Mouse (Mus musculus) bone marrow macrophage, adult 2 months (primary cell): ENCODE data around the gene Gm49776. TPM values are rescaled to one million over a fixed set of nuclear protein-coding genes. Genes with fewer than 3 reads are reported as not detected.

Source experiments
- H3K27ac ChIP-seq: 2 replicates; pipeline ENCODE4 v1.5.1; 2012; ENCODE audit warnings: low read depth, low read length; ENCODE audit not compliant: insufficient read depth
- H3K4me1 ChIP-seq: 2 replicates; pipeline ENCODE4 v1.6.1; 2012; ENCODE audit warnings: low read length; ENCODE audit not compliant: control insufficient read depth, insufficient read depth
- H3K4me3 ChIP-seq: 2 replicates; pipeline ENCODE4 v1.5.1; 2012; ENCODE audit warnings: mild to moderate bottlenecking, low read length, moderate library complexity; ENCODE audit not compliant: insufficient read depth
- CTCF ChIP-seq: IDR thresholded peaks from 2 replicates; pipeline ENCODE4 v1.5.1; 2012; ENCODE audit warnings: low read depth, mild to moderate bottlenecking, low read length, moderate library complexity
- POLR2A ChIP-seq: IDR thresholded peaks from 2 replicates; pipeline ENCODE4 v1.6.1; 2012; ENCODE audit warnings: mild to moderate bottlenecking, low read depth, low read length, borderline replicate concordance
- polyA plus RNA-seq: library from polyadenylated mRNA; stranded (reverse); fragments of >200 nt; gene quantifications from 2 replicates; pipeline ENCODE4 v1.2.4, GENCODE M21; 2012; ENCODE audit not compliant: missing spikeins, insufficient read depth, insufficient read length

Gene Gm49776
- polyA plus RNA-seq, 1 experiment: 5.3 TPM

- no peak within 1 kb of the TSS for H3K27ac ChIP-seq
- TF ChIP-seq POLR2A: no peak
- TF ChIP-seq CTCF: no peak
- H3K4me1 ChIP-seq: peaks cover 8% of the 10 kb centered on the region; the same call in 1 of the 2 replicates
- H3K4me3 ChIP-seq: peak within 1 kb of the TSS; percentile 73
These were observed 23.3 kb downstream of the Gm49776 start, which contains the start of gene Zdhhc8 for GRCm38 (mm10) chr16:18234671-18235388. TSS of gene Zdhhc8 (minus strand) at chr16:18235136.

GRCm38 (mm10) chr16:18233919-18234670 is 24.0 kb downstream of the Gm49776 start:
- H3K27ac ChIP-seq: no peak overlapping the region
- no peak for TF ChIP-seq POLR2A
- no peak for TF ChIP-seq CTCF

GRCm38 (mm10) chr16:18233451-18233850 is 24.7 kb downstream of the Gm49776 start:
- no peak overlapping the region for H3K27ac ChIP-seq
- peaks cover 10% of the 10 kb centered on the region; the same call in 1 of the 2 replicates for H3K4me1 ChIP-seq
- H3K4me3 ChIP-seq: no peak overlapping the region
- no peak for TF ChIP-seq POLR2A
- no peak for TF ChIP-seq CTCF

More at GRCm38 (mm10) chr16:18233919-18234670, 24.0 kb downstream of the Gm49776 start:
- H3K4me3 ChIP-seq: peak overlapping the region; percentile 73
- peaks cover 10% of the 10 kb centered on the region; the same call in 1 of the 2 replicates for H3K4me1 ChIP-seq

- H3K4me1 ChIP-seq: peaks cover 10% of the 10 kb centered on the region; the same call in 1 of the 2 replicates
- TF ChIP-seq POLR2A (no peak), CTCF (no peak)
- H3K27ac ChIP-seq: no peak overlapping the region
- H3K4me3 ChIP-seq: no peak overlapping the region
These were observed 26.7 kb downstream of the Gm49776 start for GRCm38 (mm10) chr16:18231451-18231850.

- H3K4me3 ChIP-seq: no peak overlapping the region
- TF ChIP-seq CTCF (no peak), POLR2A (no peak)
- no peak overlapping the region for H3K27ac ChIP-seq
- peaks cover 10% of the 10 kb centered on the region; the same call in 1 of the 2 replicates for H3K4me1 ChIP-seq
These were observed 27.1 kb downstream of the Gm49776 start for GRCm38 (mm10) chr16:18231047-18231446.

GRCm38 (mm10) chr16:18230617-18231016 is 27.5 kb downstream of the Gm49776 start:
- TF ChIP-seq POLR2A (no peak), CTCF (no peak)
- H3K27ac ChIP-seq: no peak overlapping the region
- no peak overlapping the region for H3K4me3 ChIP-seq
- peaks cover 10% of the 10 kb centered on the region; the same call in 1 of the 2 replicates for H3K4me1 ChIP-seq

- peaks cover 10% of the 10 kb centered on the region; the same call in 1 of the 2 replicates for H3K4me1 ChIP-seq
- H3K4me3 ChIP-seq: no peak overlapping the region
- no peak for TF ChIP-seq POLR2A
- TF ChIP-seq CTCF: no peak
- H3K27ac ChIP-seq: no peak overlapping the region
These were observed 28.5 kb downstream of the Gm49776 start for GRCm38 (mm10) chr16:18229622-18230021.

- H3K27ac ChIP-seq: no peak overlapping the region
- H3K4me1 ChIP-seq: peaks cover 7% of the 10 kb centered on the region; the same call in 1 of the 2 replicates
- no peak overlapping the region for H3K4me3 ChIP-seq
- TF ChIP-seq CTCF (no peak), POLR2A (no peak)
These were observed 29.3 kb downstream of the Gm49776 start for GRCm38 (mm10) chr16:18228856-18229255.

- H3K4me1 ChIP-seq: peaks cover 6% of the 10 kb centered on the region; the same call in 1 of the 2 replicates
- no peak overlapping the region for H3K4me3 ChIP-seq
- no peak for TF ChIP-seq POLR2A
- TF ChIP-seq CTCF: no peak
- H3K27ac ChIP-seq: no peak overlapping the region
These were observed 30.2 kb downstream of the Gm49776 start for GRCm38 (mm10) chr16:18227897-18228422.
